Mouse (Mus musculus) MEL (cell line): Measurements from ENCODE around the gene Abcb6.

Source experiments
- E2F4 ChIP-seq: IDR thresholded peaks from 2 replicates; pipeline ENCODE4 v1.6.1; 2011; ENCODE audit warnings: low read depth, low read length, improper control_type of control experiment, borderline replicate concordance
- NRF1 ChIP-seq: IDR thresholded peaks from 2 replicates; pipeline ENCODE4 v1.6.1; 2014; ENCODE audit warnings: low read depth, mild to moderate bottlenecking, inconsistent platforms, low read length, improper control_type of control experiment, moderate library complexity; ENCODE audit not compliant: poor library complexity, insufficient read depth, severe bottlenecking
- POLR2A ChIP-seq, 2 experiments: IDR thresholded peaks; 2 replicates each; pipeline ENCODE4 v1.6.1; 2011 to 2012; ENCODE audit warnings: low read length in 2 of 2, mild to moderate bottlenecking in 2 of 2, control low read depth in 1 of 2, improper control_type of control experiment in 1 of 2, low read depth in 1 of 2, moderate library complexity in 1 of 2; ENCODE audit not compliant: control insufficient read depth in 1 of 2, insufficient read depth in 1 of 2, poor library complexity in 1 of 2
- POLR2AphosphoS2 ChIP-seq: IDR thresholded peaks from 2 replicates; pipeline ENCODE4 v1.6.1; 2011; ENCODE audit warnings: low read length, improper control_type of control experiment
- POLR2AphosphoS5 ChIP-seq: IDR thresholded peaks from 2 replicates; pipeline ENCODE4 v1.6.1; 2012; ENCODE audit warnings: low read depth, borderline replicate concordance, mild to moderate bottlenecking, inconsistent platforms, low read length, moderate library complexity, mixed read lengths
- RCOR1 ChIP-seq: IDR thresholded peaks from 2 replicates; pipeline ENCODE4 v1.6.1; 2012; ENCODE audit warnings: low read depth, mild to moderate bottlenecking, inconsistent platforms, low read length, improper control_type of control experiment
- TCF12 ChIP-seq: IDR thresholded peaks from 2 replicates; pipeline ENCODE4 v1.6.1; 2014; ENCODE audit warnings: low read depth, mild to moderate bottlenecking, inconsistent platforms, low read length, improper control_type of control experiment, moderate library complexity
- ZNF384 ChIP-seq: IDR thresholded peaks from 2 replicates; pipeline ENCODE4 v1.6.1; 2012; ENCODE audit warnings: low read depth, mild to moderate bottlenecking, inconsistent platforms, low read length, improper control_type of control experiment

- TF ChIP-seq POLR2A (IDR thresholded peaks at IDR 0.05; ENCODE audit: control insufficient read depth in 1 of 2, insufficient read depth in 1 of 2, low read depth in 1 of 2, low read length in 2 of 2, poor library complexity in 1 of 2), result no peak
- TF ChIP-seq NRF1, result no peak
- TF ChIP-seq ZNF384, result no peak
- no peak for TF ChIP-seq POLR2AphosphoS5
- TF ChIP-seq RCOR1, result no peak
- no peak for TF ChIP-seq E2F4
- no peak for TF ChIP-seq POLR2AphosphoS2
- TF ChIP-seq TCF12, result no peak
These were observed 12.1 kb downstream of the Abcb6 start for GRCm38 (mm10) chr1:75168093-75168471.
